Mouse (Mus musculus): ENCODE results near the gene Iqcn. TPM values are rescaled to one million over a fixed set of nuclear protein-coding genes. Genes with fewer than 3 reads are reported as not detected.

Gene Iqcn
- total RNA-seq (2021): under 1 TPM; 0.09 to 0.16 TPM
- long read RNA-seq, experiment 1: 0 reads
- long read RNA-seq, experiment 2: 0 reads

- no peak for DNase-seq (ENCODE audit: low spot score in 2 of 2)
Observed at GRCm38 (mm10) chr8:70703287-70703686, at the start of gene Iqcn. TSS of gene Iqcn (plus strand) at chr8:70703457.

GRCm38 (mm10) chr8:70654121-70654520 is 49.1 kb upstream of the Iqcn start:
- DNase-seq (ENCODE audit: low spot score in 2 of 2): no peak

- no peak for DNase-seq (ENCODE audit: low spot score in 2 of 2)
Observed at GRCm38 (mm10) chr8:70655469-70655868, 47.8 kb upstream of the Iqcn start.

- no peak for DNase-seq (ENCODE audit: low spot score in 2 of 2)
Observed at GRCm38 (mm10) chr8:70656193-70656790, 47.0 kb upstream of the Iqcn start.

- DNase-seq (ENCODE audit: low spot score in 2 of 2): no peak
Observed at GRCm38 (mm10) chr8:70657214-70657613, 46.0 kb upstream of the Iqcn start.

- no peak for DNase-seq (ENCODE audit: low spot score in 2 of 2)
Observed at GRCm38 (mm10) chr8:70657739-70658138, 45.5 kb upstream of the Iqcn start.

- no peak for DNase-seq (ENCODE audit: low spot score in 2 of 2)
Observed at GRCm38 (mm10) chr8:70658897-70659603, 44.2 kb upstream of the Iqcn start.

- peak; percentile 66 to 73 for DNase-seq (ENCODE audit: low spot score in 2 of 2)
Observed at GRCm38 (mm10) chr8:70659604-70660272, 43.5 kb upstream of the Iqcn start.

- DNase-seq (ENCODE audit: low spot score in 2 of 2): no peak
Observed at GRCm38 (mm10) chr8:70660273-70660725, 43.0 kb upstream of the Iqcn start, which contains the start of gene Pgpep1. TSS of gene Pgpep1 (minus strand) at chr8:70660388.

- no peak for DNase-seq (ENCODE audit: low spot score in 2 of 2)
Observed at GRCm38 (mm10) chr8:70663691-70664090, 39.6 kb upstream of the Iqcn start.

- no peak for DNase-seq (ENCODE audit: low spot score in 2 of 2)
Observed at GRCm38 (mm10) chr8:70664631-70665030, 38.6 kb upstream of the Iqcn start.

GRCm38 (mm10) chr8:70665599-70665998 is 37.7 kb upstream of the Iqcn start:
- no peak for DNase-seq (ENCODE audit: low spot score in 2 of 2)

GRCm38 (mm10) chr8:70667071-70667470 is 36.2 kb upstream of the Iqcn start:
- peak; percentile 42 to 50 for DNase-seq (ENCODE audit: low spot score in 2 of 2)

GRCm38 (mm10) chr8:70671615-70672324 is 31.5 kb upstream of the Iqcn start:
- DNase-seq (ENCODE audit: low spot score in 2 of 2): no peak

GRCm38 (mm10) chr8:70672325-70673078 is 30.8 kb upstream of the Iqcn start:
- DNase-seq (ENCODE audit: low spot score in 2 of 2): no peak

- DNase-seq (ENCODE audit: low spot score in 2 of 2): peak; percentile 97 to 99
Observed at GRCm38 (mm10) chr8:70673079-70673856, 30.0 kb upstream of the Iqcn start, which contains the start of gene Lsm4. TSS of gene Lsm4 (plus strand) at chr8:70673248.

- DNase-seq (ENCODE audit: low spot score in 2 of 2): no peak
Observed at GRCm38 (mm10) chr8:70674109-70674508, 29.1 kb upstream of the Iqcn start.

GRCm38 (mm10) chr8:70674716-70675115 is 28.5 kb upstream of the Iqcn start:
- DNase-seq (ENCODE audit: low spot score in 2 of 2): no peak

- no peak for DNase-seq (ENCODE audit: low spot score in 2 of 2)
Observed at GRCm38 (mm10) chr8:70675336-70675735, 27.9 kb upstream of the Iqcn start.
